Mouse (Mus musculus): ENCODE results near the gene Mapkapk2.
A peak's percentile ranks its signal among the peaks of the same experiment; 100 is the strongest.
"Not testable (repeated sequence)": the region's sequence is repeated elsewhere in the genome, so short reads cannot be mapped to it uniquely, and the experiment has no call there.

Gene Mapkapk2

GRCm38 (mm10) chr1:131050011-131050410, 47.6 kb downstream of the Mapkapk2 start:
- DNase-seq (ENCODE audit: low spot score in 2 of 2): no peak

GRCm38 (mm10) chr1:131049361-131049806, 48.2 kb downstream of the Mapkapk2 start:
- DNase-seq (ENCODE audit: low spot score in 2 of 2): no peak

GRCm38 (mm10) chr1:131048946-131049345, 48.7 kb downstream of the Mapkapk2 start:
- no peak for DNase-seq (ENCODE audit: low spot score in 2 of 2)

- no peak for DNase-seq (ENCODE audit: low spot score in 2 of 2)
Observed at GRCm38 (mm10) chr1:131048121-131048863, 49.3 kb downstream of the Mapkapk2 start.

GRCm38 (mm10) chr1:131046607-131047006, 51.0 kb downstream of the Mapkapk2 start:
- no peak for DNase-seq (ENCODE audit: low spot score in 2 of 2)

GRCm38 (mm10) chr1:131045723-131046355, 51.8 kb downstream of the Mapkapk2 start:
- DNase-seq (ENCODE audit: low spot score in 2 of 2): no peak

- DNase-seq (ENCODE audit: low spot score in 2 of 2): no peak
Observed at GRCm38 (mm10) chr1:131043636-131044035, 54.0 kb downstream of the Mapkapk2 start.

GRCm38 (mm10) chr1:131042721-131043120, 54.9 kb downstream of the Mapkapk2 start:
- no peak for DNase-seq (ENCODE audit: low spot score in 2 of 2)

GRCm38 (mm10) chr1:131042263-131042662, 55.4 kb downstream of the Mapkapk2 start:
- DNase-seq (ENCODE audit: low spot score in 2 of 2): no peak

- no peak for DNase-seq (ENCODE audit: low spot score in 2 of 2)
Observed at GRCm38 (mm10) chr1:131039479-131039878, 58.1 kb downstream of the Mapkapk2 start.

- DNase-seq (ENCODE audit: low spot score in 2 of 2): no peak
Observed at GRCm38 (mm10) chr1:131038415-131039017, 59.1 kb downstream of the Mapkapk2 start.

GRCm38 (mm10) chr1:131038001-131038400, 59.6 kb downstream of the Mapkapk2 start:
- DNase-seq (ENCODE audit: low spot score in 2 of 2): no peak

GRCm38 (mm10) chr1:131031267-131031666, 66.4 kb downstream of the Mapkapk2 start:
- DNase-seq (ENCODE audit: low spot score in 2 of 2): no peak

- no peak for DNase-seq (ENCODE audit: low spot score in 2 of 2)
Observed at GRCm38 (mm10) chr1:131030261-131030660, 67.4 kb downstream of the Mapkapk2 start.

- DNase-seq (ENCODE audit: low spot score in 2 of 2): no peak
Observed at GRCm38 (mm10) chr1:131029215-131029614, 68.4 kb downstream of the Mapkapk2 start.

GRCm38 (mm10) chr1:131025843-131026190, 71.8 kb downstream of the Mapkapk2 start:
- DNase-seq (ENCODE audit: low spot score in 2 of 2): no peak

- no peak for DNase-seq (ENCODE audit: low spot score in 2 of 2)
Observed at GRCm38 (mm10) chr1:131024900-131025842, 72.5 kb downstream of the Mapkapk2 start.

GRCm38 (mm10) chr1:131023250-131023858, 74.3 kb downstream of the Mapkapk2 start:
- DNase-seq (ENCODE audit: low spot score in 2 of 2): not testable (repeated sequence)

GRCm38 (mm10) chr1:131022591-131023249, 74.9 kb downstream of the Mapkapk2 start:
- peak; percentile 8 to 12 for DNase-seq (ENCODE audit: low spot score in 2 of 2)

GRCm38 (mm10) chr1:131021900-131022590, 75.6 kb downstream of the Mapkapk2 start:
- DNase-seq (ENCODE audit: low spot score in 2 of 2): no peak
